27 mouse cellular contexts compared by ENCODE assay signal in the genomic region with DNA sequence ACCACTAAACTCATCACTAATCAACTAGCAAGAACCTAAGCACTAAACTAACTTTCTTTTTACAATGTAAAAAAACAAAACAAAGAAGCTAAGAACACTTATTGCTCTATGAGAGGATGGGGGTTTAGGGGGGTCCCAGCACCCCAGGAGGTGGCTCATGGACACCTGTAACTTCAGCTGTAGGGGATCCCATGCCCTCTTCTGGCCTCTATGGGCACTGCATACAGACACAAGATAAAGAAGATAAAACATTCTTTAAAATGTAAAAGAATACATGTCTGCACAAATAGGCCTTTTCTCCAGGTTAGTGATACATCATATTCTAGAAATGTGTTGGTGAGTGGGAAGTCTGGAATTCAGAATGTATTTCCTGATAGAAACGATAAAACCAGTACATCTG. TPM values are rescaled to one million over a fixed set of nuclear protein-coding genes. Genes with fewer than 3 reads are reported as not detected.
DNase-seq lines count a peak whose midpoint lies in the region; ATAC-seq and TF ChIP-seq lines count a peak whose summit lies in the region.
"Had no signal": no experiment of that assay in that cellular context is flagged by ENCODE, and none has a peak within 500 bp of the region (broad histone marks: within the 10 kb centered on the region; RNA-seq: fewer than 3 reads in every experiment).

No protein-coding gene starts in this region.

- no peaks in the 10 kb centered on the region for H3K27me3 ChIP-seq in heart, adult 2 months (ENCODE audit: control insufficient read depth, insufficient read depth, low read length)
- H3K27me3 ChIP-seq in midbrain, postnatal 0 days (ENCODE audit: insufficient read depth, low read length) = no peaks in the 10 kb centered on the region
- no peaks in the 10 kb centered on the region for H3K27me3 ChIP-seq in midbrain, embryonic 16.5 days (ENCODE audit: control insufficient read depth, insufficient read depth, low read depth, low read length)
- H3K27me3 ChIP-seq in stomach, postnatal 0 days (ENCODE audit: control insufficient read depth, insufficient read depth, low read length) = no peaks in the 10 kb centered on the region
- H3K27me3 ChIP-seq: embryonic facial prominence, embryonic 15.5 days; forebrain, embryonic 12.5 days; intestine, embryonic 15.5 days; limb, embryonic 15.5 days had no signal

- H3K4me3 ChIP-seq in heart, adult 2 months = no peak overlapping the region
- H3K4me3 ChIP-seq in left cerebral cortex, adult 2 months = no peak overlapping the region
- H3K4me3 ChIP-seq in midbrain, postnatal 0 days (ENCODE audit: low read depth, low read length) = no peak overlapping the region
- no peak overlapping the region for H3K4me3 ChIP-seq in midbrain, embryonic 16.5 days (ENCODE audit: low read depth, low read length)
- H3K4me3 ChIP-seq in stomach, postnatal 0 days (ENCODE audit: low read depth, low read length) = no peak overlapping the region
- H3K4me3 ChIP-seq: embryonic facial prominence, embryonic 10.5 days; embryonic facial prominence, embryonic 15.5 days; forebrain, embryonic 12.5 days; gastrocnemius, adult 2 months; hindbrain, embryonic 10.5 days; intestine, embryonic 15.5 days; limb, embryonic 10.5 days; limb, embryonic 15.5 days had no signal

- no peaks in the 10 kb centered on the region for H3K9me3 ChIP-seq in midbrain, postnatal 0 days (ENCODE audit: low read length)
- H3K9me3 ChIP-seq in midbrain, embryonic 16.5 days (replicated peaks; ENCODE audit: control insufficient read depth, low read length, poor library complexity, severe bottlenecking) = no peaks in the 10 kb centered on the region
- no peaks in the 10 kb centered on the region for H3K9me3 ChIP-seq in stomach, postnatal 0 days (ENCODE audit: control insufficient read depth, low read length)
- H3K9me3 ChIP-seq: embryonic facial prominence, embryonic 10.5 days; embryonic facial prominence, embryonic 15.5 days; hindbrain, embryonic 10.5 days; intestine, embryonic 15.5 days; limb, embryonic 10.5 days; limb, embryonic 15.5 days had no signal

- H3K9ac ChIP-seq in heart, adult 2 months (ENCODE audit: low read depth, low read length) = no peak overlapping the region
- no peak overlapping the region for H3K9ac ChIP-seq in midbrain, postnatal 0 days (replicated peaks; ENCODE audit: low read length, poor library complexity, severe bottlenecking)
- no peak overlapping the region for H3K9ac ChIP-seq in midbrain, embryonic 16.5 days (ENCODE audit: low read depth, low read length)
- H3K9ac ChIP-seq in stomach, postnatal 0 days (ENCODE audit: low read length) = no peak overlapping the region
- H3K9ac ChIP-seq: embryonic facial prominence, embryonic 15.5 days; forebrain, embryonic 12.5 days; intestine, embryonic 15.5 days; limb, embryonic 15.5 days had no signal

- no peak for TF ChIP-seq EP300 in heart, adult 2 months (IDR thresholded peaks at IDR 0.05; ENCODE audit: insufficient read depth, low read depth, low read length)
- TF ChIP-seq EP300 in stomach, postnatal 0 days (optimal IDR thresholded peaks at IDR 0.05) = no peak

- H3K79me2 ChIP-seq in heart, adult 2 months (replicated peaks; ENCODE audit: control insufficient read depth, insufficient read depth, low read length) = no peaks in the 10 kb centered on the region

- no peaks in the 10 kb centered on the region for H3K36me3 ChIP-seq in heart, adult 2 months (ENCODE audit: control insufficient read depth, insufficient read depth, low read length)
- peaks cover 31% of the 10 kb centered on the region for H3K36me3 ChIP-seq in midbrain, postnatal 0 days (ENCODE audit: insufficient read depth, low read length)
- H3K36me3 ChIP-seq in midbrain, embryonic 16.5 days (ENCODE audit: control insufficient read depth, insufficient read depth, low read length) = peaks cover 12% of the 10 kb centered on the region
- peaks cover 8% of the 10 kb centered on the region for H3K36me3 ChIP-seq in stomach, postnatal 0 days (ENCODE audit: control insufficient read depth, insufficient read depth, low read length)

- 0 out of 2 replicates have a peak, but pooled peaks have one; percentile 4 for TF ChIP-seq CTCF in heart, adult 2 months (IDR thresholded peaks at IDR 0.05)
- peak; percentile 4; the same call in 1 of the 2 replicates for TF ChIP-seq CTCF in left cerebral cortex, adult 2 months (IDR thresholded peaks at IDR 0.05)
- peak; percentile 28; the same call in 1 of the 2 replicates for TF ChIP-seq CTCF in midbrain, postnatal 0 days (IDR thresholded peaks at IDR 0.05)
- TF ChIP-seq CTCF in stomach, postnatal 0 days (IDR thresholded peaks at IDR 0.05; ENCODE audit: low read depth) = peak; percentile 35

- intact Hi-C loops in heart, adult 2 months (cut with DNase I) = no loop called here
- intact Hi-C loops in left cerebral cortex, adult 2 months (cut with DNase I) = no loop called here
- intact Hi-C loops in gastrocnemius, postnatal 36 days (cut with DNase I) = no loop called here

- H3K4me2 ChIP-seq in midbrain, postnatal 0 days (ENCODE audit: low read depth, low read length, poor library complexity, severe bottlenecking) = no peak overlapping the region
- H3K4me2 ChIP-seq in midbrain, embryonic 16.5 days (ENCODE audit: low read length) = no peak overlapping the region
- H3K4me2 ChIP-seq in stomach, postnatal 0 days (replicated peaks; ENCODE audit: low read depth) = no peak overlapping the region
- H3K4me2 ChIP-seq: embryonic facial prominence, embryonic 15.5 days; forebrain, embryonic 12.5 days; intestine, embryonic 15.5 days; limb, embryonic 15.5 days; midbrain, embryonic 11.5 days had no signal

- no peak for ATAC-seq in midbrain, postnatal 0 days (ENCODE audit: low FRiP score)
- ATAC-seq in midbrain, embryonic 16.5 days = no peak
- ATAC-seq in stomach, postnatal 0 days (ENCODE audit: low FRiP score, low TSS enrichment) = no peak
- ATAC-seq: activated CD4-positive, CD25-positive, alpha-beta regulatory T cell, adult 4 months; hindbrain, embryonic 16.5 days; intestine, embryonic 15.5 days had no signal

- no peak overlapping the region for H3K27ac ChIP-seq in heart, adult 2 months
- no peak overlapping the region for H3K27ac ChIP-seq in left cerebral cortex, adult 2 months
- no peak overlapping the region for H3K27ac ChIP-seq in midbrain, postnatal 0 days (ENCODE audit: low read depth, low read length)
- H3K27ac ChIP-seq in midbrain, embryonic 16.5 days (ENCODE audit: low read length) = no peak overlapping the region
- no peak overlapping the region for H3K27ac ChIP-seq in stomach, postnatal 0 days (replicated peaks)
- H3K27ac ChIP-seq: embryonic facial prominence, embryonic 10.5 days; embryonic facial prominence, embryonic 15.5 days; forebrain, embryonic 12.5 days; gastrocnemius, adult 2 months; hindbrain, embryonic 10.5 days; intestine, embryonic 15.5 days; limb, embryonic 10.5 days; limb, embryonic 15.5 days had no signal

- no peak for TF ChIP-seq POLR2A in heart, adult 2 months (IDR thresholded peaks at IDR 0.05; ENCODE audit: insufficient read depth, low read depth, low read length)

- 88% methylated on average over 1 of the region's 1 CpGs for WGBS in heart, adult 2 months
- 96% methylated on average over 1 of the region's 1 CpGs for WGBS in midbrain, postnatal 0 days
- 97% methylated on average over 1 of the region's 1 CpGs for WGBS in midbrain, embryonic 16.5 days
- 92% methylated on average over 1 of the region's 1 CpGs for WGBS in stomach, postnatal 0 days

- H3K4me1 ChIP-seq in heart, adult 2 months (ENCODE audit: control insufficient read depth, insufficient read depth, low read length) = no peaks in the 10 kb centered on the region
- H3K4me1 ChIP-seq in midbrain, postnatal 0 days (ENCODE audit: insufficient read depth, low read length) = no peaks in the 10 kb centered on the region
- peaks cover 1% of the 10 kb centered on the region for H3K4me1 ChIP-seq in midbrain, embryonic 16.5 days (ENCODE audit: control insufficient read depth, insufficient read depth, low read length)
- H3K4me1 ChIP-seq in stomach, postnatal 0 days (replicated peaks; ENCODE audit: control insufficient read depth, insufficient read depth) = no peaks in the 10 kb centered on the region
- H3K4me1 ChIP-seq: embryonic facial prominence, embryonic 10.5 days; embryonic facial prominence, embryonic 15.5 days; hindbrain, embryonic 10.5 days; intestine, embryonic 15.5 days; limb, embryonic 15.5 days had no signal

- no peak for DNase-seq in heart, adult 2 months
- no peak for DNase-seq in heart, adult 8-10 months (ENCODE audit: low spot score)
- no peak for DNase-seq in left cerebral cortex, adult 2 months (ENCODE audit: extremely low spot score in 1 of 2, low spot score in 2 of 2)
- no peak for DNase-seq in left cerebral cortex, adult 9 months (ENCODE audit: low spot score in 2 of 2)
- DNase-seq in midbrain, postnatal 0 days (ENCODE audit: low spot score) = no peak
- no peak for DNase-seq in stomach, postnatal 0 days (ENCODE audit: low spot score)
- no peak for DNase-seq in gastrocnemius, postnatal 36 days
- DNase-seq: adrenal gland, adult 2 months; cerebellum, adult 8-10 months; cerebellum, postnatal 25 days; gastrocnemius, adult 2 months; heart, postnatal 14 days; kidney, postnatal 25 days; lung, postnatal 10 days; thymus, adult 18-20 months; thymus, postnatal 36 days had no signal

RNA-seq across cellular contexts. Expression of gene Pigb, which starts 6.8 kb away (rescaled TPM):
- 1 to 10 TPM; 1.6 to 2.2 TPM for total RNA-seq in heart, adult 2 months (2021)
- 4.5 and 6.1 TPM in 2 replicates for polyA plus RNA-seq in heart, adult 2 months (2012; rRNA removed)
- total RNA-seq in heart, adult 8-10 months (2022) = 1 to 10 TPM; 1.9 to 3.3 (median 2.6) TPM
- total RNA-seq in left cerebral cortex, adult 2 months (2021) = 10 to 100 TPM; 15.4 to 16.2 TPM
- total RNA-seq in midbrain, postnatal 0 days (2014; rRNA removed) = 8.4 and 19.4 TPM in 2 replicates
- polyA plus RNA-seq in midbrain, postnatal 0 days (2015; fragmentation: Nextera tagmentation; extraction: Ambion mirVana) = 12.2 and 13.0 TPM in 2 replicates
- 14.9 and 18.6 TPM in 2 replicates for polyA plus RNA-seq in midbrain, embryonic 16.5 days (2015; fragmentation: Nextera tagmentation; extraction: Ambion mirVana)
- 7.7 and 8.7 TPM in 2 replicates for polyA plus RNA-seq in stomach, postnatal 0 days (2015; fragmentation: Nextera tagmentation; extraction: Ambion mirVana)
- 1 to 10 TPM; 3.2 to 4.3 TPM for total RNA-seq in gastrocnemius, postnatal 36 days (2021)

RNA-seq across cellular contexts. Expression of gene Rab27a, which starts 11.2 kb away (rescaled TPM):
- total RNA-seq in heart, adult 2 months (2021) = 1 to 10 TPM; 4.5 to 5.6 TPM
- 2.3 TPM in 2 replicates for polyA plus RNA-seq in heart, adult 2 months (2012; rRNA removed)
- 1 to 10 TPM; 4.3 to 7.0 (median 5.1) TPM for total RNA-seq in heart, adult 8-10 months (2022)
- 1 to 10 TPM; 7.5 to 8.9 TPM for total RNA-seq in left cerebral cortex, adult 2 months (2021)
- 5.3 and 6.4 TPM in 2 replicates for total RNA-seq in midbrain, postnatal 0 days (2014; rRNA removed)
- polyA plus RNA-seq in midbrain, postnatal 0 days (2015; fragmentation: Nextera tagmentation; extraction: Ambion mirVana) = 2.7 and 4.0 TPM in 2 replicates
- polyA plus RNA-seq in midbrain, embryonic 16.5 days (2015; fragmentation: Nextera tagmentation; extraction: Ambion mirVana) = 3.3 and 3.6 TPM in 2 replicates
- polyA plus RNA-seq in stomach, postnatal 0 days (2015; fragmentation: Nextera tagmentation; extraction: Ambion mirVana) = 22.5 and 22.7 TPM in 2 replicates
- total RNA-seq in gastrocnemius, postnatal 36 days (2021) = 1 to 10 TPM; 1.4 to 1.8 TPM

RNA-seq across cellular contexts. Expression of gene Ccpg1, which starts 48.2 kb away (rescaled TPM):
- total RNA-seq in heart, adult 2 months (2021) = 100 to 1,000 TPM in 1 of 2 experiments, 10 to 100 TPM in 1; 86.5 to 108 TPM
- polyA plus RNA-seq in heart, adult 2 months (2012; rRNA removed) = 15.5 and 28.3 TPM in 2 replicates
- total RNA-seq in heart, adult 8-10 months (2022) = 100 to 1,000 TPM in 1 of 4 experiments, 10 to 100 TPM in 3; 88.1 to 113 (median 97.9) TPM
- 100 to 1,000 TPM; 124 to 128 TPM for total RNA-seq in left cerebral cortex, adult 2 months (2021)
- total RNA-seq in midbrain, postnatal 0 days (2014; rRNA removed) = 19.3 and 30.4 TPM in 2 replicates
- polyA plus RNA-seq in midbrain, postnatal 0 days (2015; fragmentation: Nextera tagmentation; extraction: Ambion mirVana) = 38.1 and 39.9 TPM in 2 replicates
- polyA plus RNA-seq in midbrain, embryonic 16.5 days (2015; fragmentation: Nextera tagmentation; extraction: Ambion mirVana) = 51.8 and 52.3 TPM in 2 replicates
- polyA plus RNA-seq in stomach, postnatal 0 days (2015; fragmentation: Nextera tagmentation; extraction: Ambion mirVana) = 22.9 and 26.0 TPM in 2 replicates
- total RNA-seq in gastrocnemius, postnatal 36 days (2021) = 10 to 100 TPM; 52.8 to 65.1 TPM

RNA-seq across cellular contexts. Expression of gene Ccpg1os, which starts 48.2 kb away (rescaled TPM):
- 1 to 10 TPM; 6.1 to 8.3 TPM for total RNA-seq in heart, adult 2 months (2021)
- polyA plus RNA-seq in heart, adult 2 months (2012; rRNA removed) = 7.5 and 10.1 TPM in 2 replicates
- 1 to 10 TPM; 6.4 to 7.9 (median 7.6) TPM for total RNA-seq in heart, adult 8-10 months (2022)
- total RNA-seq in left cerebral cortex, adult 2 months (2021) = 10 to 100 TPM in 1 of 2 experiments, 1 to 10 TPM in 1; 9.2 to 10.8 TPM
- total RNA-seq in midbrain, postnatal 0 days (2014; rRNA removed) = 13.4 and 15.1 TPM in 2 replicates
- polyA plus RNA-seq in midbrain, postnatal 0 days (2015; fragmentation: Nextera tagmentation; extraction: Ambion mirVana) = 19.3 and 20.3 TPM in 2 replicates
- polyA plus RNA-seq in midbrain, embryonic 16.5 days (2015; fragmentation: Nextera tagmentation; extraction: Ambion mirVana) = 24.2 and 24.9 TPM in 2 replicates
- polyA plus RNA-seq in stomach, postnatal 0 days (2015; fragmentation: Nextera tagmentation; extraction: Ambion mirVana) = 10.6 and 12.0 TPM in 2 replicates
- total RNA-seq in gastrocnemius, postnatal 36 days (2021) = 10 to 100 TPM in 1 of 2 experiments, 1 to 10 TPM in 1; 9.1 to 10.8 TPM
